Mouse (Mus musculus): Measurements from ENCODE around the gene Cacna1d. TPM values are rescaled to one million over a fixed set of nuclear protein-coding genes. Genes with fewer than 3 reads are reported as not detected.

The Cacna1d gene
- polyA plus RNA-seq, 2 experiments, result 4.9 to 13.0 TPM

- DNase-seq (ENCODE audit: low spot score), result no peak
- ATAC-seq (ENCODE audit: low FRiP score, low read depth), result no peak
- TF ChIP-seq POLR2A (IDR thresholded peaks at IDR 0.05; ENCODE audit: borderline replicate concordance, extremely low read depth, insufficient read depth, insufficient read length), result no peak
- H3K4me3 ChIP-seq (replicated peaks; ENCODE audit: low read length), result no peak overlapping the region
- H3K27ac ChIP-seq (replicated peaks; ENCODE audit: low read depth, low read length), result no peak overlapping the region
- H3K36me3 ChIP-seq (ENCODE audit: control insufficient read depth, insufficient read depth, low read length), result no peaks in the 10 kb centered on the region
- H3K9me3 ChIP-seq (ENCODE audit: control insufficient read depth, low read length), result no peaks in the 10 kb centered on the region
- no peak overlapping the region for H3K9ac ChIP-seq (ENCODE audit: low read depth, low read length, severe bottlenecking)
- WGBS, result 75% methylated on average over 2 of the region's 2 CpGs
- H3K4me2 ChIP-seq (replicated peaks; ENCODE audit: low read depth, low read length, severe bottlenecking), result no peak overlapping the region
- H3K4me1 ChIP-seq (ENCODE audit: control insufficient read depth, insufficient read depth, low read length), result no peaks in the 10 kb centered on the region
- H3K27me3 ChIP-seq (ENCODE audit: control insufficient read depth, insufficient read depth, low read length), result no peaks in the 10 kb centered on the region
Measured at GRCm38 (mm10) chr14:30064864-30065263, 426.4 kb downstream of the Cacna1d start.

GRCm38 (mm10) chr14:30056031-30056766, 435.1 kb downstream of the Cacna1d start:
- Histone ChIP-seq H3K27me3 (ENCODE audit: control insufficient read depth, insufficient read depth, low read length) (no peaks in the 10 kb centered on the region), H3K4me1 (ENCODE audit: control insufficient read depth, insufficient read depth, low read length) (no peaks in the 10 kb centered on the region), H3K9ac (ENCODE audit: low read depth, low read length, severe bottlenecking) (no peak overlapping the region), H3K4me2 (replicated peaks; ENCODE audit: low read depth, low read length, severe bottlenecking) (no peak overlapping the region), H3K9me3 (ENCODE audit: control insufficient read depth, low read length) (no peaks in the 10 kb centered on the region), H3K27ac (replicated peaks; ENCODE audit: low read depth, low read length) (no peak overlapping the region), H3K4me3 (replicated peaks; ENCODE audit: low read length) (no peak overlapping the region), H3K36me3 (ENCODE audit: control insufficient read depth, insufficient read depth, low read length) (no peaks in the 10 kb centered on the region)
- ATAC-seq (ENCODE audit: low FRiP score, low read depth) (no peak), DNase-seq (ENCODE audit: low spot score) (no peak)
- 66% methylated on average over 13 of the region's 13 CpGs for WGBS
- no peak for TF ChIP-seq POLR2A (IDR thresholded peaks at IDR 0.05; ENCODE audit: borderline replicate concordance, extremely low read depth, insufficient read depth, insufficient read length)

GRCm38 (mm10) chr14:30054922-30055321, 436.3 kb downstream of the Cacna1d start:
- H3K4me3 ChIP-seq (replicated peaks; ENCODE audit: low read length), result no peak overlapping the region
- DNase-seq (ENCODE audit: low spot score) (no peak), ATAC-seq (ENCODE audit: low FRiP score, low read depth) (no peak)
- H3K4me2 ChIP-seq (replicated peaks; ENCODE audit: low read depth, low read length, severe bottlenecking), result no peak overlapping the region
- H3K9ac ChIP-seq (ENCODE audit: low read depth, low read length, severe bottlenecking), result no peak overlapping the region
- H3K36me3 ChIP-seq (ENCODE audit: control insufficient read depth, insufficient read depth, low read length), result no peaks in the 10 kb centered on the region
- no peak for TF ChIP-seq POLR2A (IDR thresholded peaks at IDR 0.05; ENCODE audit: borderline replicate concordance, extremely low read depth, insufficient read depth, insufficient read length)
- H3K27ac ChIP-seq (replicated peaks; ENCODE audit: low read depth, low read length), result no peak overlapping the region
- no peaks in the 10 kb centered on the region for H3K9me3 ChIP-seq (ENCODE audit: control insufficient read depth, low read length)
- WGBS, result 73% methylated on average over 7 of the region's 7 CpGs
- no peaks in the 10 kb centered on the region for H3K4me1 ChIP-seq (ENCODE audit: control insufficient read depth, insufficient read depth, low read length)
- H3K27me3 ChIP-seq (ENCODE audit: control insufficient read depth, insufficient read depth, low read length), result no peaks in the 10 kb centered on the region

- 87% methylated on average over 8 of the region's 8 CpGs for WGBS
Measured at GRCm38 (mm10) chr14:30050280-30050679, 441.0 kb downstream of the Cacna1d start.

GRCm38 (mm10) chr14:30048049-30048448, 443.2 kb downstream of the Cacna1d start:
- DNase-seq (ENCODE audit: low spot score) (no peak), ATAC-seq (ENCODE audit: low FRiP score, low read depth) (no peak)
- H3K4me2 ChIP-seq (replicated peaks; ENCODE audit: low read depth, low read length, severe bottlenecking), result no peak overlapping the region
- no peaks in the 10 kb centered on the region for H3K9me3 ChIP-seq (ENCODE audit: control insufficient read depth, low read length)
- H3K9ac ChIP-seq (ENCODE audit: low read depth, low read length, severe bottlenecking), result no peak overlapping the region
- no peak overlapping the region for H3K4me3 ChIP-seq (replicated peaks; ENCODE audit: low read length)
- 84% methylated on average over 3 of the region's 3 CpGs for WGBS
- H3K36me3 ChIP-seq (ENCODE audit: control insufficient read depth, insufficient read depth, low read length), result no peaks in the 10 kb centered on the region
- no peak for TF ChIP-seq POLR2A (IDR thresholded peaks at IDR 0.05; ENCODE audit: borderline replicate concordance, extremely low read depth, insufficient read depth, insufficient read length)
- no peak overlapping the region for H3K27ac ChIP-seq (replicated peaks; ENCODE audit: low read depth, low read length)
- no peaks in the 10 kb centered on the region for H3K27me3 ChIP-seq (ENCODE audit: control insufficient read depth, insufficient read depth, low read length)
- no peaks in the 10 kb centered on the region for H3K4me1 ChIP-seq (ENCODE audit: control insufficient read depth, insufficient read depth, low read length)

More at GRCm38 (mm10) chr14:30050280-30050679, 441.0 kb downstream of the Cacna1d start:
- Histone ChIP-seq H3K4me2 (replicated peaks; ENCODE audit: low read depth, low read length, severe bottlenecking) (no peak overlapping the region), H3K36me3 (ENCODE audit: control insufficient read depth, insufficient read depth, low read length) (no peaks in the 10 kb centered on the region), H3K9ac (ENCODE audit: low read depth, low read length, severe bottlenecking) (no peak overlapping the region), H3K27ac (replicated peaks; ENCODE audit: low read depth, low read length) (no peak overlapping the region), H3K4me3 (replicated peaks; ENCODE audit: low read length) (no peak overlapping the region), H3K4me1 (ENCODE audit: control insufficient read depth, insufficient read depth, low read length) (no peaks in the 10 kb centered on the region), H3K27me3 (ENCODE audit: control insufficient read depth, insufficient read depth, low read length) (no peaks in the 10 kb centered on the region), H3K9me3 (ENCODE audit: control insufficient read depth, low read length) (no peaks in the 10 kb centered on the region)
- no peak for ATAC-seq (ENCODE audit: low FRiP score, low read depth)
- TF ChIP-seq POLR2A (IDR thresholded peaks at IDR 0.05; ENCODE audit: borderline replicate concordance, extremely low read depth, insufficient read depth, insufficient read length), result no peak
- DNase-seq (ENCODE audit: low spot score), result no peak

Measured in limb, embryonic 14.5 days (tissue).